Mouse (Mus musculus): Measurements from ENCODE around the gene Gm20388. TPM values are rescaled to one million over a fixed set of nuclear protein-coding genes. Genes with fewer than 3 reads are reported as not detected.

Gene Gm20388
- total RNA-seq, 2 experiments from 2014 or later: not detected

DNA sequence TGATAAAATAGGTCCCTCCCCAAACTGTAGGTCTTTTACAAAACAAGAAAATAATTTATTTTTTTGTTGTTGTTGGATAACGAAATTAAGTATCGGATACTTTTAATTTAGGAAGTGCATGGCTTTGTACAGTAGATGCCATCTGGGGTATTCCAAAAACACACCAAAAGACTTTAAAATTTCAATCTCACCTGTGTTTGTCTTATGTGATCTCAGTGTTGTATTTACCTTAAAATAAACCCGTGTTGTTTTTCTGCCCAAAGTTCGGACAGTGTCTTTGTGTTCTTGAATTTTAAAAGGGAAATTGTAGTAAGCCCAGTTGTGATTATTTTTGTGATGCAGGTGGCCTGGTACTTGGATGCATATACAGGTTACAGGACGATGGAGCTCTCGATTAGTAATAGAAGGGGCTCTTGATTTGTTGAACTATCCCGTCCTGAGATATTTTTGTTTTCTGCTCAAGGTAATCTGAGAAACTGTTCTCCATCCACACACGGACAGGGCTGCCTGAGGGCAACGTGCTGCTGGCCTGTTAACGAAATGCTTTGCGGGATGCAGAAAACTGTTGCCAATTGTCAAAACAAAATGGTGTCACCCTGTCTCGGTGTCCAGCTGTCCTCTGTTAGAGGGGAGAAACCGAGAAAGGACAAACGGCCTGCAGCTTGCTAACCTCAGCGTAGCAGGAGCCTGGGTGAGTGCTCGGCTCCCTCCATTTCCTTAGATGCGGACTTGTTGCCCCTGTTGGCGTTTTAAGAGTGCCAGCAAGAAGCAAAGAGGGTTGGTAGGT lies 1208.2 kb downstream of the Gm20388 start:
- DNase-seq (ENCODE audit: low spot score in 2 of 2): no peak

DNA sequence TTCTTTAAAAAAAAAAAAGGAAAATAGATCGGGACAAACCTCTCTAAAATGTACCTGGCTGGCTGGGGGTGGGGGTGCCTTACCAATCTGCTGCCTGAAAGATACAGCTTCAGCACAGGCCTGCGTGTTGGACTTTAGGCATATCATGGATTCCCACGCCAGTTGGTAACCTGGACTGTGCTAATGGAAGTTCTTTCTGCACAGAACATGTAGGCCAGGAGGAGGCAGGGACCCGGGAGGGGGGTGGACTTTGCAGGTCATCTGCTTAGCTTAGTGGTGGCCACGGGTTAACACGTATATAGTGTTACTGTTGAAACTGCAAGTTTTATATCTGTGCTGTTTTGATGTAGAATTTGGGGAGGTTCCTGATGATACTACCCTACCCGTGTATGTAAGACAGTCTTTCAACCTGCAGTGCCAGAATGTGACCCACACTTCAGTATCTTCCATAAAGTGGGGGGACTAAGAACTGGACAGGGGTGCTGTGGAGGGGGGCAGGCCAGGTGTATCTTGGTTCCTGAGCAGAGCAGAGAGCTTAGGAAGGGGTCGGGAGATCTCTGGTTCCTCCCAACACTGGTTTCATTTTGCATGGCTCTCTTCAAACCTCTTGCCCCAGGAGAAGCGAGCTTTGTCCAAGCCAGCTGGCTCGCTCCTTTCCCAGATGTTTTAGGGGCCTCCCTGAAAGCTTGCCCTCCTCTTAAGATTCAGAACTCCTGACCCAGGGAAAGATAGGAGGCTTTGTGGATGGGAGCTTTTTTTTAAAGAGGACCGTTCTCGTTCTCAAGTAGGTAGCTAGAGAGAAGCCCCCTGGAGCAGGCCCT lies 1209.2 kb downstream of the Gm20388 start:
- no peak for DNase-seq (ENCODE audit: low spot score in 2 of 2)

DNA sequence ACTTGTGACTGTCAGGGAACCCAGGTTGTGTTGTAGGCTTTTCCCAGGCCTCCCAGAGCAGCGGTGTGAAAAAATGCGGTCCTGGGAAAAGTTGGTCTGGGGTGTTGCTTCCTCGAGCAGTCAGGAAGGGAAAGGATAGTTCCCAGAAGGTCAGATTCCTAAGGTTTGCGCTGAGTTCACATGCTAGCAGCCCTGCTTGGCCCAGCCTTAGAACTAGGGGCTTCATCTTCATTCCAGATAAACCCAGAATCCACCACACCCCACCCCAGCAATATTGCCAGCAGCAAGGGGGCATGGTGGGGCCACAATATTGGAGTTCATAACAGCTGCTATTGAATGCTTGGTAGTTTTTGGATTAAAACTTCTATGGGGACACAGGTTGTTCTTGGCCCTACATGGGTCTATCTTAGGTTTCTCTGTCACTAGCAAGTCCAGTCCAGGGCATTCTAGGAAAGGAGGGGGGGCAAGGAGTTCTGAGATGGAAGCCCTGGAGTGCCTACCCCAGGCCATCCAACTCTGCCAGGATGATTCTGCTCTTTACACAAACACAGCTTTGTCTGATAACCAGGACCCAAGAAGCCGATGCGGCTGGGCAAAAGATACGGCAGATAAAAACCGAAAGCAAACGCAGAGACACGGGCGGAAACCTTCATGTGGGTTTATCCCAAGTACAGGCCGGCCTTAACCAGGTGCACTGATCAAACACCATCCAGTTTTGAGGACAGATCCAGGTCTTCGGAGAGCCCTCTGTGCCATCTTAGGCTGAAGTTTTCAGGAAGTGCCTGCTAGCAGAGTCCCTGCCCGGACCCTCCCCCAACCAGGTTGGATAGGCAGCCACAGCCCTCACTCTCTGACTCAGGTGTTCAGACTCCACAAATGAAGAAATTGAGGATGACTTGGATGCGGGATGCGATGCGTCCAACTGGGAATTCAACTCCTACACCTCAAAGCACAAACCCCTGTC lies 1210.1 kb downstream of the Gm20388 start:
- no peak for DNase-seq (ENCODE audit: low spot score in 2 of 2)

DNA sequence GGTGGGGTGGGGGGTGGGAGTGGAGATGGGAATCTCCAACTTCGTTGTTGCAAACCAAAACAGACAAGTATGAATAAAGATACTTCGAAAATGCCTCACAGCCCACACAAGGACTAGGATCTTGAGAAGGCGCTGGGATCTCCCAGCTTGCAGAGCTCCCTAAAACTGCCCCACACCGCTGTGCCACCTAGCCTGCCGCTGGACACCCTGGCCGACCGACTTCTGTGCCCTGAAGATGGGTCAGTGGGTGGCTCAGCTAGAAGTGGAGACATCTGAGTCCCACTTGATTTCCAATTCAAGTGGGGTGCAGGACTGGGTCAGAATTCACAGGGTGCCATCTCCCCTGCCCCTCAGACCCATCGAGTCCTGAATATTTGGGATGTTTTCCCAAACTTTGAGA lies 1211.1 kb downstream of the Gm20388 start:
- no peak for DNase-seq (ENCODE audit: low spot score in 2 of 2)

DNA sequence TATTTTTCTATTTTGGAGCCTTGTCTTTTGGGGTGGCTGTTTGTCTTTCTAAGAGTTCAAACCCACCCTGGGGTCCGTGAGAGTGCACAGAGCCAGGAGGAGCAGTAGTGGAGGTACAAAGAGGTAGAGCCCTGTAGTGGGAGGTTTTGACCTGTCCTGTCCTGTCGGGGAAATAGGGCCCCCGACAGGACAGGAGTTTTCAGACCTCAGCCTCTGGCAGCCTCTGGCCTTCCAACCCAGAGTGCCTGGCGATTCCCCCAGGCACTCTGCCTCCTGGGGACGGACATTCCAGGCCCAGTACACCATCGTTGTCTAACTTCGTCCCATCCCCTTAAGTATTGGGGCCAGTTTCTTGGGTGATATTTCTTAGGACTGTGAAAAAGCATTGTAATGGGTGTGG lies 1211.7 kb downstream of the Gm20388 start:
- DNase-seq (ENCODE audit: low spot score in 2 of 2): no peak

DNA sequence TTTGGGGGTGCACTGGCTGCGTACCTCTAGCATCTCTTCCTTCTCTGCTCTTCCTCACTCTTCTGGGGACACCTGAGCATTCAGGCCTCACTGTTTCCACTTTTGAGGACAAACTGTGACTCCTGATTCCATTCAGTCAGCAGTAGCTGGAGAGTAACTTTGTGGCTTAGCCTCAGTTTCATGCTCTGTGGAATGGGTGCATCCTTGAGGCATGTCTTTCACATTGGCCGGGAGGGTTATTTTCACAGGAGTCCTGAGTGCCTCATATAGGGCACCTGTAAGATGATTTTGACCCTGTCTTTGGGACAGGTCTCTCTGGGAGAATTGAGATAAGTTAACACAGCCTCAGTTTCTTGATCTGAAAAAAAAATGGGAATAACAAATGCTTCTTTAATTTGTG lies 1212.5 kb downstream of the Gm20388 start:
- DNase-seq (ENCODE audit: low spot score in 2 of 2): no peak

DNA sequence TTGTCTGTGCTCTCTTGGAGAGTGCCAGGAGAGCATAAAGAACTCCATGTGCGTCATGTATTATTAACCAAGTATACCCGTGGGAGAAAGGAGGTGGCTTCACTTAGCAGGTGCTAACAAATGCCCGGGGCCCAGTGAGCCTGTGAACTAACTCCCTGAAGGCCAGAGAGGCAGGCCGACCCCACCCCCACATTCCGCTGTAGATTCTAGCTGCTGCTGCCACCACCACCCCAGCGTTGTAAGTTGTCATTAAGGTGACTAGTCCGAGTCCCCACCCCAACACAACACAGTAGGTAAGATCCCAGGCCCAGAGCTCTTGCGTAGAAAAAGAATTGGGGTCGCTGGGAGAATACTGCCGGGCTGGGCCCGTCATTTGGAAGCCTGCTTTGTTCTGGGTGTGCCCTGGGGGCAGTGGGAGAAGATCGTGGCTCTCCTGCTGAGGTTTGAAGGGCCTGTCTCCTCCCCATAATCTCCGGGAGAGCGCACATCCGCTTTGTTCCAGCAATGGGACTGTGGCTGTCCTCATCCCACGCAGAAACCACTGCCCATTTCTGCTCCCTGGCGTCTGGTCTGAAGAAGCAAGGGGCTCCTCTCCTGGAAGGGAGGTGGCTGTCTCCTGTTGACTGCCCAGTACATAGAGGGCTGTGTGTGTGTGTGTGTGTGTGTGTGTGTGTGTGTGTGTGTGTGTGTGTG lies 1214.1 kb downstream of the Gm20388 start:
- DNase-seq (ENCODE audit: low spot score in 2 of 2): no peak

DNA sequence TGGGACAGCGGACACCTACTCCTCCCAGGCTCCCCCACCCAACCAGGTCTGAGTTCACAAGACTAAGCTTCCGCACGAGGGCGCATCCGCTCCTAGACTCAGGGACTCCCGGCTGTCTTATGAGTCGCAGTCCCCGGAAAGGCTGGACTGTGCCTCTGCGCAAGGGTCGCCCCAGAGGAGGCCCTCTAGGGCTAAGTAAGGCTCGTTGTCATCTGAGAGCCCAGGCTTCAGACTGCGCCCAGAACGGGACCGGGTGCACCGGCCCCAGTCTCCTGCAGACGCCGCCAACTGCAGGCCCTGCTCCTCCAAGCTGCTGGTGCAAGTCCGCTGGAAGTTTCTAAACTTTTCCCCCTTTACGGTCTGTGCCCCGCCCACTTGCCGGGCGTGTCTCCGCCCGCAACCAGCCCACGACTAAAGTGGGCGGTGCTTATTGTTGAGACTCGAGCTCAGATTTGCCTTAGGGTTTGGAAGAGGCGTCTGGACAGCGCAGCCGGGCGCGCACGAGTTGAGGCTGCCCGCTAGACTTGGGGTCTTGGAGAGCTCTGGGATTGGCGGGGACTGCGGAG lies 1214.8 kb downstream of the Gm20388 start:
- DNase-seq (ENCODE audit: low spot score in 2 of 2): peak in 1 of 2 experiments; percentile 42

DNA sequence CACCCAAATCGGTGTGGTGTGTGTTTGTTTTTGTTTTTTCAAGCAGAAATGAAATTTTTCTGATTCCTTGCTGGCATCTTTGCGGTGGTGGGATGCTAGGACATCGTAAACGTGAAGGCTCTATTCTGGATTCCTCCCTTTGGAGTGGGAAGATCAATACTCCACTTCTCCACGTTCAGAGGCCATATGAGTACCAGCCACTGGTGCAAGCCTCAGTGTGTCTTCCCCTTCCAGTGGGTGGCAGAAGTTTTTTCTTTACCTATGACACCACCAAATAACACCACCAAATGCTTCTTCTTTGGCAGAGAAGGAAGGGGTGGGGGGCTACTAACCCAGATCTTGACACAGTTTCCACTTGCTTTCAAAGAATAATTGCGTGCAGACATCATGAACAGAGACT lies 1215.5 kb downstream of the Gm20388 start:
- DNase-seq (ENCODE audit: low spot score in 2 of 2): no peak

DNA sequence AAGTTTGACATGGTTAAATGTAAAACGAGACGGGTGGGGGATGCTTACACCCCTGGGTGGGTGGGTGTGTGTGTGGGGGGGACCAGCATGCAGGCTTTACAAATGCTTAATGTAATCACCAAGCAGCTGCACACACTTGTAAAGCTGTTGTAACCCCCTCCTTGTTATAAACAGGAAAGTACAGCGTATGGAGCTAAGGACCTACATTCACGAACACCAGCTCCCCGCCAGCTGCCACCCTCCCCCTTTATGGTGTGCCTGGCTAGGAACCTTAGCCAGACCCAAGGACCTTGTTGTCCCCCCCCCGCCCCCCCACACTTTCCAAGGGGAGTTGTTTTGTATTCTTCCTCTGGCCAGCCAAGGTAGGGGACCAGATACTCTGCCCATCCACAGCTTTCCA lies 1216.1 kb downstream of the Gm20388 start:
- no peak for DNase-seq (ENCODE audit: low spot score in 2 of 2)

DNA sequence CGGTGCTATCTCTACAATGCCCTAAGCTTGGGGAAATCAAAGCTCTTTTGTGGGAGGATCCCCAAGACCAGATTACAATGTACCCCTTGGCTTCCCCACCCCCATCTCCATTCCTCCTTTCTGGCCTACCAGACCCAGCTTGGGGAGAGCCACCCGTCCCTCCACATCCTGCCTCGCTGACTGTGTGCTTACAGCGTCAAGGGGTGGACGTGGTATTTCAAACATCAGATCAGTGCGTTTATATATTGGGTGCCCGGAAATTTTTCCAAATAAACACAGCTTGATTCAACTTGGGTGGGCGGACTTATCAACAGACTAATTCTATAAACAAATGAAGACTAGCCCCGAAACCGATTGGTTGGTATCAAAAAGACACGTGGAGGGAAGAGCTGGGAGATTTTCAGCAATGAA lies 1216.7 kb downstream of the Gm20388 start:
- DNase-seq (ENCODE audit: low spot score in 2 of 2): no peak

DNA sequence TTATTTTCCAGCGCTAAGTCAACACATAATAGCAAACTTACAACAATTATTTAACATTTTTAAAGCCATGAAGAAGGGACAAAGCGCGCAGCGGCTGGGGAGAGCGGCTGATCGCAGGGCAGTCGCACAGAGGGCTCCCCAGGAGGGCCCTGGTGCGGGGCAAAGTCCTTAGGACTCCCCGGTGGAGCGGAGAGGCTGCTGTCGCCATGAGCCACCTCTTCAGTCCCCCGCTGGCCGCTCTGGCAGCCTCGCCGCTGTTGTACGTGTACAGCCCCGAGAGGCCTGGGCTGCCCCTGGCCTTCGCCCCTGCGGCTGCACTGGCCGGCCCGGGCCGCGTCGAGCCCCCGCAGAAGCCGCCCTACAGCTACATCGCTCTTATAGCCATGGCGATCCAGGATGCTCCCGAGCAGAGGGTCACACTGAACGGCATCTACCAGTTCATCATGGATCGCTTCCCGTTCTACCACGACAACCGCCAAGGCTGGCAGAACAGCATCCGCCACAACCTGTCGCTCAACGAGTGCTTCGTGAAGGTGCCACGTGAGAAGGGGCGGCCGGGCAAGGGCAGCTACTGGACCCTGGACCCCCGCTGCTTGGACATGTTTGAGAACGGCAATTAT lies 1217.2 kb downstream of the Gm20388 start, which contains the start of gene Foxl1:
Gene Foxl1 (plus strand): TSS at position 185 of the 620 bp plus-strand sequence.
- DNase-seq (ENCODE audit: low spot score in 2 of 2): no peak

DNA sequence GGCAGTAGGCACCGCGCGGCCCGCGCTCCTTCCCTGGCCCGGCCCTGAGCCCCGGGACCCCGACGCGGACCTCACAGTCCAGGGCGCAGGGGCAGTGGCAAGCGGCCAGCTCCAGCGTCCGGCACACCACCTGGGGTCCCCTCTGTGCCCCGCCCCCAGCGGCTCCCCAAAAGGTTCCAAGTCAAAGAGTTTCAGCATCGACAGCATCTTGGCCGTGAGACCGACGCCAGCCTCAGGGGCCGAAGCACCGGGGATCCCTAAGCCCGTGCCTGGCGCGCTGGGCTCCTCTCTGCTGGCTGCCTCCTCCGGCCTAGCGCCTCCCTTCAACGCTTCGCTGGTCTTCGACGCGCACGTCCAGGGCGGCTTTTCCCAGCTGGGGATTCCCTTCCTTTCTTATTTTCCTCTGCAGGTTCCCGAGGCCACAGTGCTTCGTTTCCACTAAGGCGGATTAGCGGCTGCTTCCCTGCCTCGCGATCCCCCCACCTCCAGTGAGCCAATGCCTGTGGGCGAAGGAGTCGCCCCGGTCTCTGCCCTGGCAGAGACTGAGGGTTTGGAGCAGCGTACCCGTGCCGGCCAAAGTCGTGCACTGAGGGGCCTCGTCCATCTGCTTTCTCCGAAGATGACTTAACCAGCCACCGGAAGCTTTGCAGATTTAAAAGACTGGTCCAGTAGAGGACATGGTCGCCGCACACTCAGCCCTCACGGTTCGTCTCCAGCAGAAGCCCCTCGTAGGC lies 1218.1 kb downstream of the Gm20388 start:
- no peak for DNase-seq (ENCODE audit: low spot score in 2 of 2)

DNA sequence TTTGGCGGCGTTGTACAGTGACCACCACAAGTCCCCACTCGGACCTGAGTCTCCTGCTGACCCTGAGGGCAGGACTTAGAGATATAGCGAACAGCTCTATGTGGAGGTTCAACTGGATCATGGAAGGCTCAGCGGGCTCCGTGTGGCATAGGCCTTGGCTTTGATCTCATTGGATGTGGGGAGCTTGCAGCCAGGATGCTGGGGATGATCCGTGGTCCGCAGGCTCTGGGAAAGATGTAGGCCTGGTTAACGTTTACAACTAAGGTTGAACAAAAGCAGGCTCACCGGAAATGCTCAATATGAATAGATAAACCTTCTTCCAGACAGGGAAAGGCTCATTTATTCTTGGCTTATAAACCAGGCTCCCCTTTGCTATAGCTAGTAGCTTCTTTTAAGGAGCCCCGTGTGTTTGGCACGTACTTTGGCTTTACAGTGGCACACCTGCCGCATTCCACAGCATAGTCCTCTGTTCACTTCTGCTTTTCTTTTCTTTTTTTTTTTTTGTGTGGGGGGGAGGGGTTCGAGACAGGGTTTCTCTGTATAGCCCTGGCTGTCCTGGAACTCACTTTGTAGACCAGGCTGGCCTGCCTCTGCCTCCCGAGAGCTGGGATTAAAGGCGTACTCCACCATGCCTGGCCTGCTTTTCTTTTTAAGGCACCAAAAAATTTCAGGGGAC lies 1218.8 kb downstream of the Gm20388 start:
- DNase-seq (ENCODE audit: low spot score in 2 of 2): no peak

DNA sequence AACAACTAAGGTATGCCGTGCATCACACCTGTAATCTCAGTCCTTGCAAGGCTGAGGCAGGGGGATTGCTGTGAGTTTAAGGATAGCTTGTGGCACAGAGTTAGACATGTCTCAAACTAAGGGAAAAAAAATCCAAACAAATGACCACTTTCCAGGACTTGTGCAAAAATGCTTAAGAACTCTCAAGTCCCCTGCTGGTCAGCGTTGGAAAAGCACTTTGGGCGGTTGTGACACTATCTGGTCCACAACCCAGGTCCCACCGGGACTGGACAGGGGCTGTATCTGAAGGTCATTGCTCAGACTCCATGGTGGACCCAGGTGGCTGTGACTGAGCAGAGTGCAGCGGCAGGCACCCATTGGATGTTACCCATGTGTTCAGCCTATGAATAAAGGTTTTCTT lies 1219.9 kb downstream of the Gm20388 start:
- no peak for DNase-seq (ENCODE audit: low spot score in 2 of 2)

DNA sequence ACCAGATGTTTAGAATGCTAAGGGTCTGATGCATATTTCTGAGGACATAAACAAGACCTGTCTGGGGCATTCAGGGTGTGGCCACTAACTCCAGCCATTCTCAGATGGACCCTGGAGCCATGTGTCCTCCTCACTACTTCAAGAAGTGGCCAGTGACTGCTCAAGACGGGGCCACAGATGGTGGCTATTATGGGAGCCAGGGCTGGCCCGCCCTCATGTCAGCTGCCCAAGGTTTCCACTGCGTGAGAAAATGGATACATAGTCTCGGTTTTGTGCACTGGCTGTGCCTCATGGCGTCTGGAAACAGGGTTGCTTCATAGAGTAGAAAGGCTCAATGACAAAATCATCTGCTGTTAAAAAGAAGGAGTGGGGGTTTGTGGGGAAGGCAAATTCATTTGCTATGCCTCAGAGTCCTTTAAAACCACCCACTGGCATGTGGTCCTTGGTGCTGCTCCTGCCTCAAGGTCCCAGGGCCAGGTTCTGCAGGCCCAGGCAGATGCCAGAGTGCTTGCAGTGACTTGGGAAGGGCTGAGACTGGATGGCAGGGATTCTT lies 1222.4 kb downstream of the Gm20388 start:
- no peak for DNase-seq (ENCODE audit: low spot score in 2 of 2)

DNA sequence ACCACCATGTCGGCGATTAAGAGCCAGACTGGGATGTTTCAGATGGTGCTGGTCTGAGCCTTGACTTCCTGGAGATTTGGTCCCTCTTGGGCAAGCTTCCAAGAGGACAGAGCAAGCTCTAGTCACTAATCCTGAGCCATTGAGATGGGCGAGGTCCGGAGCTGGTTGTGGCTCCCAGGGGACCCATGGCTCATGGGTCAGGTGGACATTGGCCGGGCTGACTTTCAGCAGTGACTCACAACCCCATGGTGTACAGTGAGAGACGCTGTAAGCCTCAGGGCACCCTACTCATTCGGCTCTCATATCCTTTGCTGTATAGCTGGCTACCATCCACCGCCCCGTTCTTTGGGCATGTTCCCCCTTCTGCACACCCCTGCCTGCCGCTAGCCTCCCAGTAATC lies 1223.5 kb downstream of the Gm20388 start:
- no peak for DNase-seq (ENCODE audit: low spot score in 2 of 2)

DNA sequence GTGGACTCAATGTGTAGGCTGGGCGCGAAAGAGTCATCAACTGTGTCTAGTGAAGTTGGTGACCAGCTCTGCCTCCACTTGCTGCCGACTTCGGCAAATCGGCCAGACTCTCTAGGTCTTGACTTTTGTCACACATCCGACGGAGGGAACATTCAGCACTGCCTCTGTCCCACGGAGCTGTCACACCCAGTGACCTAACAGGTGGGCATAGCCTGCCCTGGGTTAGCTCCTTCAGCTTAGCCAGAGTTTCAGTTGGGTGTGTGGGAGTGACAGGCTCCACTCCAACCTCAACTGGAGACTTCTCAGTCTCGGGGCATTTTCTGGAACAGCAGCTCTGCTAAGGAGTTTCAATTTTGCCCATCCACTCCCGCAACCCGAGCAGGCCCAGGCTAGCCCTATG lies 1223.9 kb downstream of the Gm20388 start:
- DNase-seq (ENCODE audit: low spot score in 2 of 2): no peak
